Mouse (Mus musculus): Measurements from ENCODE around the gene Olfr373. TPM values are rescaled to one million over a fixed set of nuclear protein-coding genes. Genes with fewer than 3 reads are reported as not detected.
A peak's percentile ranks its signal among the peaks of the same experiment; 100 is the strongest.
"Not testable (repeated sequence)": the region's sequence is repeated elsewhere in the genome, so short reads cannot be mapped to it uniquely, and the experiment has no call there.

The Olfr373 gene
- polyA plus RNA-seq, 1 experiment from 2014 or later: not detected

DNA sequence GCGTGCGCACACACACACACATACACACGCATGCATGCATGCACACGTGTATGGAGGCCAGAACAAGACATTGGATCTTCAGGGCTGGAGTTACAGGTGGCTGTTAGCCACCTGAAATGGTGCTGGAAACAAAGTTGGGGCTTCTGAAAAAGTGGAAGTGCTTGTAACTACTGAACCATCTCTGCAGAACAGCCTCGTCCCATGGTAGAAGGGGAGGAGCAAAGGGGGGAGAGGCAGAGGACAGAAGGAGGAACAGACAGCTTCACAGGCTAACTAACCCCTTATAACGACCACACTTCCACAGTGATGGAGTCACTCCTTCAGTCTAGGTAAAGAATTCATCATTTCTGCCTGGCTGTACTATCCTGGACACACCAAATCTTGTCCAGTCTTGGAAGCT, 27.9 kb downstream of the Olfr373 start:
- ATAC-seq (ENCODE audit: low FRiP score): no peak
- Histone ChIP-seq H3K4me2 (no peak overlapping the region), H3K4me3 (replicated peaks) (no peak overlapping the region), H3K9ac (replicated peaks) (no peak overlapping the region), H3K27ac (replicated peaks) (no peak overlapping the region), H3K9me3 (replicated peaks) (no peaks in the 10 kb centered on the region), H3K36me3 (no peaks in the 10 kb centered on the region), H3K27me3 (replicated peaks) (no peaks in the 10 kb centered on the region), H3K4me1 (no peaks in the 10 kb centered on the region)
- WGBS: 75% methylated on average over 6 of the region's 6 CpGs

DNA sequence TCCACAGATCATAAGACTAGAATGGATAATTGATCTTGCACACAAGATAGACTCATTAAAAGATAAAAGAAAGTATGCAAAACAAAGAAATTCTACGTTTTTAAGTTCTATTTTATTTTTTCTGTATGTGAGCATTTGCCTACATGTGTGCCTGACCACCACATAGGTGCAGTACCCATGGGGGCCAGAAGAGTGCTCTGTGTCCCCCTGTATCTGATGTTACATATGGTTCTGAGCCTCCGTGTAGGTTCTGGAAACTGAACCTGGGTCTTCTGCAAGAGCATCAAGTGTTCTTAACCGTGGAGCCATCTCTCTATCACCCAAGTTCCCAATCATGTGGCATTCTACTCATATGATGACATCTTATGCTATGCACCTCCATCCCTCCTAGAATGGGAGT, 29.5 kb downstream of the Olfr373 start:
- Histone ChIP-seq H3K9ac (replicated peaks) (no peak overlapping the region), H3K27me3 (replicated peaks) (no peaks in the 10 kb centered on the region), H3K36me3 (no peaks in the 10 kb centered on the region), H3K27ac (replicated peaks) (no peak overlapping the region), H3K4me2 (no peak overlapping the region), H3K4me3 (replicated peaks) (no peak overlapping the region), H3K4me1 (no peaks in the 10 kb centered on the region), H3K9me3 (replicated peaks) (no peaks in the 10 kb centered on the region)
- no peak for ATAC-seq (ENCODE audit: low FRiP score)
- WGBS: 77% methylated on average over 3 of the region's 3 CpGs

DNA sequence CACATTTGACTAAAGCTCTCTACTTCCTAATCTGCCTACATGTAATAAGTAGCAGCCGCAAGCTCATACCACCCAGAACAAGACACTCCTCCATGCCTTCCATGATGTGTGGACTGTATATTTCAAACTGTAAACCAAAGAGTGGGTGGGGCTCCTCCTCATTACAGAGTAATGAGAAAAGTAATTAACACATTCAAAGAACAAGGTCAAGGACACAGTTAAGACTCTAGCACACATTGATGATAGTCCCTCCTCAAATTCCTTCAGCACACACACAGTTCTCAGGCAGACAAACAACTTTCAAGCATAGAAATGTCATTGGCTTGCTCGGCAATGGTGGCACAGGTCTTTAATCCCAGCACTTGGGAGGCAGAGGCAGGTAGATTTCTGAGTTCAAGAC, 32.2 kb downstream of the Olfr373 start:
- H3K4me1 ChIP-seq: no peaks in the 10 kb centered on the region
- H3K27me3 ChIP-seq (replicated peaks): no peaks in the 10 kb centered on the region
- WGBS: 88% methylated on average over 2 of the region's 2 CpGs
- no peak for ATAC-seq (ENCODE audit: low FRiP score)
- no peak overlapping the region for H3K4me3 ChIP-seq (replicated peaks)
- H3K4me2 ChIP-seq: no peak overlapping the region
- H3K27ac ChIP-seq (replicated peaks): no peak overlapping the region
- H3K36me3 ChIP-seq: no peaks in the 10 kb centered on the region
- no peaks in the 10 kb centered on the region for H3K9me3 ChIP-seq (replicated peaks)
- H3K9ac ChIP-seq (replicated peaks): no peak overlapping the region

DNA sequence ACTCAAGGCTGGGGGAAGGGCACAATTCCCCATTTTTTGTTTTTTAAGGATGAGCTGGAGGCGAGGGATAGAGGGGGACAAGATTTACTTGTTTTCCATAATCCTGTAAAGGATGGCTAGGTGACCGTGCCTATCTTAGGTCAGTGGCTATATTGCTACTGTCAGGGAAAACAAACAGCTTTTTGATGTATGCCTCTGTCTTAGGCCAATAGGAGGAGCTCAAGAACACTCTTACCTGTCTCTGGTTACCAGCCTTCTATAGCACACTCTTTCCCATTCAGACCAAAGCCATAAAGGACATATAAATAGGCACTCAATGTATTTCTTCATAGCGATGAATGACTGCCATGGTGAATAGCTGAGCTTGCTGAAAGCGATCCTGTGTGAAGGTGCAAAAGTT, 35.6 kb downstream of the Olfr373 start:
- no peak overlapping the region for H3K4me2 ChIP-seq
- no peak overlapping the region for H3K9ac ChIP-seq (replicated peaks)
- WGBS: 50% methylated on average over 4 of the region's 4 CpGs
- no peaks in the 10 kb centered on the region for H3K4me1 ChIP-seq
- no peak overlapping the region for H3K4me3 ChIP-seq (replicated peaks)
- no peak overlapping the region for H3K27ac ChIP-seq (replicated peaks)
- ATAC-seq (ENCODE audit: low FRiP score): no peak
- H3K27me3 ChIP-seq (replicated peaks): no peaks in the 10 kb centered on the region
- no peaks in the 10 kb centered on the region for H3K9me3 ChIP-seq (replicated peaks)
- no peaks in the 10 kb centered on the region for H3K36me3 ChIP-seq

DNA sequence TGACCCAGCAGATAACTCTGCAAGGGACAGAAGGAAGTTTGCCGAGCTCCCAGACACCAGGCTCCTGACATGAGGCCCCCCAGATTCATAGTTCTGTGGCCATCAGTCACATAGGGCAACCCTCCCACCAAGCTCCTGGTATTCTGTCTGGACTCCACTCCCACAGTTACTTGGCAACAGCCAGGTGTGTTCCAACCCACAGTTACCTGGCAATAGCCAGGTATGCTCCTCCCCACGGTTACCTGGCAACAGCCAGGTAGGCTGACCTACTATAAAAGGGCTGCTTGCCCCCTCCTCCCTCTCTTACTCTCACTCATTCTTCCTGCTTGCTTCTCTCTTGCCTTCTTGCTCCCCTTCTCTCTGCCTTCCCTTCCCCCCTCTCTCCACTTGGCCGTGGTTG, 38.5 kb downstream of the Olfr373 start:
- H3K27me3 ChIP-seq (replicated peaks); H3K4me3 ChIP-seq (replicated peaks); H3K9me3 ChIP-seq (replicated peaks); ATAC-seq (ENCODE audit: low FRiP score); H3K4me2 ChIP-seq; H3K9ac ChIP-seq (replicated peaks); H3K36me3 ChIP-seq; H3K4me1 ChIP-seq; H3K27ac ChIP-seq (replicated peaks): not testable (repeated sequence)
- 58% methylated on average over 3 of the region's 3 CpGs for WGBS

DNA sequence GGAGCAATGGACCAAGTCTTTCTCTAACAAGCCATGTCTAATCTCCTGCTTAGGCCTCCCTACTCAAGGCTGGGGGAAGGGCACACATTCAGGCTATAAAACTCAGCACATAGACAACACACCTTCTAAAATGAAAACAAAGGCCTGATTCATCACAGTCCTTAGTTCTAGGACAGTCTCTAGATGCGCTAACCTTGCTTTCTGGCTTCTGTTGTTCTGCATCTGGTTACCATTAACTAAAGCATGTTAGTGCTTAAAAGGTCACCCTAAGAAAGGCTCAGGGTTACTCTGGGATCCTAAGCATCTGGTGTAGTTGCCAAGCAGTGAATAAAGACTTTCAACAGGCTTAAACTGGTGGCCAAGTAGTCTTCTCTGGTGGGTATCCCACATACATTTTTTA, 39.0 kb downstream of the Olfr373 start:
- H3K27me3 ChIP-seq (replicated peaks): no peaks in the 10 kb centered on the region
- no peaks in the 10 kb centered on the region for H3K9me3 ChIP-seq (replicated peaks)
- no peak overlapping the region for H3K4me2 ChIP-seq
- no peaks in the 10 kb centered on the region for H3K36me3 ChIP-seq
- no peak overlapping the region for H3K4me3 ChIP-seq (replicated peaks)
- ATAC-seq (ENCODE audit: low FRiP score): no peak
- H3K27ac ChIP-seq (replicated peaks): no peak overlapping the region
- no peak overlapping the region for H3K9ac ChIP-seq (replicated peaks)
- no peaks in the 10 kb centered on the region for H3K4me1 ChIP-seq
- 52% methylated on average over 1 of the region's 1 CpGs for WGBS

DNA sequence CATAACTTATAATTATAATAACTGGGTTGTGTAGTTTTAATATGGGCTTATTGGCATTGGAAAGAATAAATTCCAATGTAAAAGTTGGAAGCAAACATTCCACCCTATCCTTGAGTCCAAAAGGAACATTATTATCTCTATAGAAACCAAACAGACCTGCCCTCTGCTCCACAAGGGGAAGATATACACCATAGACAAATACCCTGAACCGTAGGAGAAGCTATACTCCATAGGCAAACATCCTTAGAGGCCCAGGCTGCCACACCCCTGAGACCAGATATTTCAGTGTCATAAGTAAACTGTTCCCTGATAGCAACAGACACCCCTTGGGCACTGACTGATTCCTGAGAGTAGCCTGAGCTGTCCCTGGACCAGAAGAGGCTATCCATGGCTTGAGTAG, 44.9 kb downstream of the Olfr373 start:
- no peak overlapping the region for H3K4me2 ChIP-seq
- no peaks in the 10 kb centered on the region for H3K9me3 ChIP-seq (replicated peaks)
- ATAC-seq (ENCODE audit: low FRiP score): no peak
- no peaks in the 10 kb centered on the region for H3K4me1 ChIP-seq
- H3K4me3 ChIP-seq (replicated peaks): no peak overlapping the region
- H3K27ac ChIP-seq (replicated peaks): no peak overlapping the region
- no peaks in the 10 kb centered on the region for H3K27me3 ChIP-seq (replicated peaks)
- no peaks in the 10 kb centered on the region for H3K36me3 ChIP-seq
- no peak overlapping the region for H3K9ac ChIP-seq (replicated peaks)
- 81% methylated on average over 1 of the region's 1 CpGs for WGBS

DNA sequence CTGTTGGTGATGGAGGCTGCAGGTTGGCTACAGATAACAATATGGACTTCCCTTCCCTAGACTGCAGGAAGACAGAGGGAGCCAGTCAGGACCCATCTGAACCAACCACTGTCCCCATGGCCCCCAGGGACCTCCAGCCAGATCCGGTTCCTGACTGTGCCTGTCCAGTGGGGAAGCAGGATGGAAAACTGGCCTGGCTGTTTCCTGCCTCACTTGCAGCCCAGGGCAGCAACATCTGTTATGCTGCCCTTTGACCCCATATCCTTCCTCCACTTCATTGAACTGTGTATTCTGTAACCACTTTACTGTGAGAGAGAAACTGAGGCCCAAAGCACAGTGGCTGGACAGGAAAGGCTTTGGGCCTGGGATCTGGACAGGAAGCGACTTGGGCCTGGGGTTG, 48.3 kb downstream of the Olfr373 start:
- no peak overlapping the region for H3K4me2 ChIP-seq
- no peak overlapping the region for H3K9ac ChIP-seq (replicated peaks)
- H3K9me3 ChIP-seq (replicated peaks): no peaks in the 10 kb centered on the region
- H3K27ac ChIP-seq (replicated peaks): no peak overlapping the region
- H3K4me3 ChIP-seq (replicated peaks): no peak overlapping the region
- H3K27me3 ChIP-seq (replicated peaks): no peaks in the 10 kb centered on the region
- H3K36me3 ChIP-seq: no peaks in the 10 kb centered on the region
- WGBS: 86% methylated on average over 2 of the region's 2 CpGs
- peaks cover 5% of the 10 kb centered on the region for H3K4me1 ChIP-seq
- ATAC-seq (ENCODE audit: low FRiP score): no peak

DNA sequence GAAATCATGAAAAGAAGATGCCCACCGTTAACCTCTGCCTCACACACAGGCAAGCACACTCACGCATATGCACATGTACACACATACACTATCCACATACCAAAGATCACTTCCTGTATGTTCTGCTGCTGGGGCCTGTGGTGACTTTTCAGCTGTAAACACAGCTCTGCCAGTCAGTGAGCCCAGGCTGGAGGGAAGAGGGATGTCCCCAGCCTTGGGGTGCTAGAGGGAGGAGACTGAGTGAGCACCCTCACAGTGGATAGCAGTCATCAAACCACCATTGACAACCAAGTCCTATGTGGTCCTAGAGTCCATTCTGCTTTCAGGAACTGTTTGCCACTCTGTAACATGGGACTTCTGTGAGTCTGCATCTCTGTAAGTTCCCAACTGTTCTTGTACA, 48.9 kb downstream of the Olfr373 start:
- WGBS: 82% methylated on average over 2 of the region's 2 CpGs
- H3K4me1 ChIP-seq: peaks cover 11% of the 10 kb centered on the region
- no peak overlapping the region for H3K4me2 ChIP-seq
- no peak overlapping the region for H3K9ac ChIP-seq (replicated peaks)
- H3K27ac ChIP-seq (replicated peaks): no peak overlapping the region
- H3K27me3 ChIP-seq (replicated peaks): no peaks in the 10 kb centered on the region
- H3K36me3 ChIP-seq: no peaks in the 10 kb centered on the region
- H3K4me3 ChIP-seq (replicated peaks): no peak overlapping the region
- no peak for ATAC-seq (ENCODE audit: low FRiP score)
- H3K9me3 ChIP-seq (replicated peaks): no peaks in the 10 kb centered on the region

DNA sequence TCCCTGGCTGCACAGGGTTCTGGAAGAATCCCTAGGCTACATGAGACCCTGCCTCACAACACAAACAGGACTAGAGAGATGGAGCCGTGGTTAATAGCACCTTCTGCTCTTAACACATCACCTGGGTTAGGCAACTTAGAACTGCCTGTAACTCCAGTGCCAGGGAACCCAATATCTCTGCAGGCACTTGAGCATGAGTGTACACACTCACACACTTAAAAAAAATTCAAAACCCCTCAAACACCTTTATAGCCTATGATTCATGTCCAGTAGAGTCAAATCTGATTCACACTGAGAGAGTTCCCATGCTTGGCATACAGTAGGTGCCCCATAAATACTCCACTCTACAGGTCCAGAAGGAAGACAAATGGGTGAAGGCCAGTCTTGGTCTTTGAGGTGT, 49.4 kb downstream of the Olfr373 start:
- no peak overlapping the region for H3K9ac ChIP-seq (replicated peaks)
- no peak overlapping the region for H3K4me3 ChIP-seq (replicated peaks)
- 100% methylated on average over 1 of the region's 1 CpGs for WGBS
- H3K4me2 ChIP-seq: no peak overlapping the region
- no peak overlapping the region for H3K27ac ChIP-seq (replicated peaks)
- H3K36me3 ChIP-seq: no peaks in the 10 kb centered on the region
- H3K4me1 ChIP-seq: peaks cover 16% of the 10 kb centered on the region
- H3K27me3 ChIP-seq (replicated peaks): no peaks in the 10 kb centered on the region
- no peak for ATAC-seq (ENCODE audit: low FRiP score)
- H3K9me3 ChIP-seq (replicated peaks): no peaks in the 10 kb centered on the region

DNA sequence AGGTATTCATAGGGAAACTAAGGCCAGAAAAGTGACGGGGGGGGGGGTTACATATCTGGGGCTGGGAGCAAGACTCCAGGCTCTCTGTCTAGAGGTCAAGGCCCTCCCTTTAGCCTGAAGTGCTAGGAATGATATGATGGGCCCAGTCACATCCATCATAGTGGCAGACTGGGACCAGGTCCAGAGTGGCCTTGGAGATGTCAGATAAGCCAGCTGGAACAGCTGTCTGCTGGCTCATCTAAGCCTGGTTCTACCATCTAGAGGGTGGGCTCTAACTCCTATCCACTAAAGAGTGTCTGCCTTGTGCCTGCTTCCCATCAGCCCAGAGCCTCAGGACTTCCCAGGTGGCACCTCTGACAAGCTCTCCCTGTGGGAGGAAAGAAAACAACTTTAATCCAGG, 49.9 kb downstream of the Olfr373 start:
- Histone ChIP-seq H3K27ac (replicated peaks) (no peak overlapping the region), H3K9ac (replicated peaks) (no peak overlapping the region), H3K4me2 (no peak overlapping the region), H3K27me3 (replicated peaks) (no peaks in the 10 kb centered on the region), H3K36me3 (no peaks in the 10 kb centered on the region), H3K4me1 (peaks cover 19% of the 10 kb centered on the region), H3K4me3 (replicated peaks) (no peak overlapping the region), H3K9me3 (replicated peaks) (no peaks in the 10 kb centered on the region)
- ATAC-seq (ENCODE audit: low FRiP score): no peak
- 79% methylated on average over 1 of the region's 1 CpGs for WGBS

DNA sequence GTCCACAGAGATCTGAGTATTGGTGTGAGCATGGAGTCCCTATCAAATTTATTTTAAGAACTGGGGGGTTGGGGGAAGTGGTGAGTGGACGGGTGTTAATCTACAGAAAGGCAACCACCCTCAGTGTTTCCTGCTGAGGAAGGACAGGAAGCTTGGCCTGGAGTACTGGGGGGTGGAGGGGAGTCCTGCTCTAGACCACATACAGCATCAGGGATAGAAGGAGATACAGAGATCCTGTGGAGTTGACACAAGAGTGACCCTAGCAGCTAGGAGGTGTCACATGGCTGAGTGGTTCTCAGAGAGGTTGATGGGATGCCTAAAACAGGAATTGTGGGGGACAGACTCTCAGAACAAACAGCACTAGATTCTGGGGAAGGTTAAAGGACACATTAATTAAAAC, 50.5 kb downstream of the Olfr373 start:
- Histone ChIP-seq H3K9me3 (replicated peaks) (no peaks in the 10 kb centered on the region), H3K36me3 (peaks cover 2% of the 10 kb centered on the region), H3K9ac (replicated peaks) (no peak overlapping the region), H3K27me3 (replicated peaks) (no peaks in the 10 kb centered on the region), H3K4me1 (peaks cover 19% of the 10 kb centered on the region), H3K4me2 (no peak overlapping the region), H3K27ac (replicated peaks) (no peak overlapping the region), H3K4me3 (replicated peaks) (no peak overlapping the region)
- 81% methylated on average over 1 of the region's 1 CpGs for WGBS
- ATAC-seq (ENCODE audit: low FRiP score): no peak

DNA sequence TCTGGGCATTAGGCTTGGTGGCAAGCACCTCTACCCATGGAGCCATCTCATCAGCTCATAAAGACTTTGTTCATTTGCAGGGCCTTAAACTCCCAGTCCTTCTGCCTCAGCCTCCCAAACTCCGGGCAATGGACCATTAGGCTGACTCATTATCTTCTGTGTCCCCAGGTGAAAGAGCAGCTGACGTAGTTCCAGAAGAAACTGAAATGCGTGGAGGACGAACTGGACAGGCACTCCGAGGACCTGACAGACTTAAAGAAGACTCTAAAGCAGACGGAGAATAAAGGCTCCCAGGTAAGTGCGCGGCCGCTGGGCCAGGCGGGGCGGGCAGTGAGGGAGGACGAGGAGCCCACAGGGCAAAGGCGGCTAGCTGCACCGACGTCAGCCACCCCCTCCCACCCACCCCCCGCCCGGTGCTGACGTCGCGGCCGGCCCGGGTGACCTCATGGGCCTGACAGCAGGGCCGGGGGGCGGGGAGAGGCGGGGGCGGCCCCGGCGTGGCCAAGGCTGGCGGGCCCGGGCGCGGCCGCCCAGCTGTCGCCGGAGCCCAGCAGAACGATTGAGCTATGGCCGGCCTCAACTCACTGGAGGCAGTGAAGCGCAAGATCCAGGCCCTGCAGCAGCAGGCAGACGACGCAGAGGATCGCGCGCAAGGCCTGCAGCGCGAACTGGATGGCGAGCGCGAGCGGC, 51.9 kb downstream of the Olfr373 start, which contains the start of gene Tpm4:
Gene Tpm4, plus strand, starts transcription at position 220 of the 690 bp plus-strand sequence.
- Histone ChIP-seq H3K4me1 (peaks cover 19% of the 10 kb centered on the region), H3K4me2 (peak within 1 kb of the TSS; percentile 85), H3K4me3 (replicated peaks) (peak within 1 kb of the TSS; percentile 82), H3K27me3 (replicated peaks) (no peaks in the 10 kb centered on the region), H3K36me3 (peaks cover 16% of the 10 kb centered on the region), H3K27ac (replicated peaks) (peak within 1 kb of the TSS; percentile 88), H3K9ac (replicated peaks) (peak within 1 kb of the TSS; percentile 84), H3K9me3 (replicated peaks) (no peaks in the 10 kb centered on the region)
- under 1% methylated on average over 49 of the region's 49 CpGs for WGBS
- ATAC-seq (ENCODE audit: low FRiP score): peak; percentile 86

Data from neural tube, embryonic 15.5 days (tissue).